Mouse (Mus musculus) forebrain, embryonic 14.5 days (tissue): Measurements from ENCODE around the gene Esrra. TPM values are rescaled to one million over a fixed set of nuclear protein-coding genes. Genes with fewer than 3 reads are reported as not detected.
A peak's percentile ranks its signal among the peaks of the same experiment; 100 is the strongest.

Experiments
- ATAC-seq: fragments of 200-750 bp; cut with Nextera tagmentation; 2 replicates; pipeline ENCODE4 v1.8.0; 2017; ENCODE audit warnings: mild to moderate bottlenecking, moderate library complexity
- DNase-seq: peaks from one replicate; pipeline ENCODE4 v3.0.0-alpha.2; 2015; ENCODE audit warnings: low spot score
- H3K27ac ChIP-seq: fragments of 300-500 bp; sonication (generic); 2 replicates; pipeline ENCODE4 v1.5.1; 2014; ENCODE audit warnings: low read depth, mild to moderate bottlenecking, control low read depth, low read length, moderate library complexity
- H3K27me3 ChIP-seq: fragments of 300-500 bp; sonication (generic); replicated peaks from 2 replicates; pipeline ENCODE4 v1.6.1; 2014; ENCODE audit warnings: low read length, control low read depth, mixed read lengths; ENCODE audit not compliant: control insufficient read depth, insufficient read depth
- H3K36me3 ChIP-seq: fragments of 300-500 bp; sonication (generic); 2 replicates; pipeline ENCODE4 v1.6.1; 2014; ENCODE audit warnings: low read length, control low read depth; ENCODE audit not compliant: control insufficient read depth, insufficient read depth
- H3K4me1 ChIP-seq: fragments of 300-500 bp; sonication (generic); 2 replicates; pipeline ENCODE4 v1.6.1; 2014; ENCODE audit warnings: antibody characterized with exemption, low read length, control low read depth; ENCODE audit not compliant: control insufficient read depth, insufficient read depth
- H3K4me2 ChIP-seq: fragments of 300-500 bp; sonication (generic); 2 replicates; pipeline ENCODE4 v1.6.1; 2014; ENCODE audit warnings: mild to moderate bottlenecking, control low read depth, low read length
- H3K4me3 ChIP-seq: fragments of 300-500 bp; sonication (generic); 2 replicates; pipeline ENCODE4 v1.5.1; 2014; ENCODE audit warnings: low read depth, low read length, control low read depth
- H3K9ac ChIP-seq: fragments of 300-500 bp; sonication (generic); 2 replicates; pipeline ENCODE4 v1.6.1; 2014; ENCODE audit warnings: mild to moderate bottlenecking, low read length, control low read depth, moderate library complexity
- H3K9me3 ChIP-seq: fragments of 300-500 bp; sonication (generic); replicated peaks from 2 replicates; pipeline ENCODE4 v1.6.1; 2016; ENCODE audit warnings: low read length, control low read depth, mixed read lengths; ENCODE audit not compliant: control insufficient read depth
- WGBS: fragments of 180-500 bp; shearing (Covaris S2); extraction: QIAGEN DNeasy Blood & Tissue Kit; methylation state at CpG from one replicate; pipeline ENCODE4 v1.1.7; 2014; 5-methylcytosine and 5-hydroxymethylcytosine counted together
- polyA plus RNA-seq: library from polyadenylated mRNA; unstranded; fragments of >200 nt; fragmentation: Nextera tagmentation; extraction: Ambion mirVana; gene quantifications from 2 replicates; pipeline ENCODE4 v1.2.1, GENCODE M21; 2014

Esrra gene
- 6.3 and 7.0 TPM in 2 replicates for polyA plus RNA-seq

- DNase-seq, result peak; percentile 100
- Histone ChIP-seq H3K36me3 (peaks cover 7% of the 10 kb centered on the region), H3K4me3 (peak within 1 kb of the TSS; percentile 81), H3K9ac (peak within 1 kb of the TSS; percentile 88), H3K27me3 (peaks cover 43% of the 10 kb centered on the region), H3K9me3 (no peaks in the 10 kb centered on the region), H3K27ac (peak within 1 kb of the TSS; percentile 89), H3K4me2 (peak within 1 kb of the TSS; percentile 95), H3K4me1 (peaks cover 19% of the 10 kb centered on the region)
- under 1% methylated on average over 52 of the region's 66 CpGs for WGBS
- peak; percentile 95 for ATAC-seq
Observed at GRCm38 (mm10) chr19:6921647-6922567, at the start of gene Esrra. Gene Esrra (minus strand): TSS chr19:6921813.

GRCm38 (mm10) chr19:6970460-6971085, 49.0 kb upstream of the Esrra start:
- DNase-seq (no peak), ATAC-seq (no peak)
- Histone ChIP-seq H3K4me2 (peak overlapping the region; percentile 46), H3K27me3 (no peaks in the 10 kb centered on the region), H3K9me3 (no peaks in the 10 kb centered on the region), H3K36me3 (no peaks in the 10 kb centered on the region), H3K9ac (0 out of 2 replicates have a peak overlapping the region, but pooled peaks have one; percentile 51), H3K27ac (no peak overlapping the region), H3K4me3 (peak overlapping the region; percentile 8; the same call in 1 of the 2 replicates), H3K4me1 (peaks cover 10% of the 10 kb centered on the region)
- 14% methylated on average over 11 of the region's 11 CpGs for WGBS

GRCm38 (mm10) chr19:6969665-6970381, 48.2 kb upstream of the Esrra start:
- Histone ChIP-seq H3K27me3 (no peaks in the 10 kb centered on the region), H3K4me1 (peaks cover 10% of the 10 kb centered on the region), H3K36me3 (no peaks in the 10 kb centered on the region), H3K4me3 (peak overlapping the region; percentile 33), H3K27ac (no peak overlapping the region), H3K9me3 (no peaks in the 10 kb centered on the region), H3K4me2 (peak overlapping the region; percentile 46), H3K9ac (peak overlapping the region; percentile 51; the same call in 1 of the 2 replicates)
- peak; percentile 49 for DNase-seq
- ATAC-seq, result peak; percentile 22
- WGBS, result under 1% methylated on average over 55 of the region's 55 CpGs

- WGBS, result 4% methylated on average over 20 of the region's 20 CpGs
- H3K27me3 ChIP-seq, result no peaks in the 10 kb centered on the region
- H3K36me3 ChIP-seq, result no peaks in the 10 kb centered on the region
- peak overlapping the region; percentile 46 for H3K4me2 ChIP-seq
- H3K9ac ChIP-seq, result peak overlapping the region; percentile 51; the same call in 1 of the 2 replicates
- peaks cover 10% of the 10 kb centered on the region for H3K4me1 ChIP-seq
- DNase-seq, result no peak
- H3K27ac ChIP-seq, result no peak overlapping the region
- no peaks in the 10 kb centered on the region for H3K9me3 ChIP-seq
- peak overlapping the region; percentile 33 for H3K4me3 ChIP-seq
- ATAC-seq, result no peak
Observed at GRCm38 (mm10) chr19:6969291-6969664, 47.7 kb upstream of the Esrra start.

GRCm38 (mm10) chr19:6968491-6969271, 47.1 kb upstream of the Esrra start:
- ATAC-seq (no peak), DNase-seq (no peak)
- Histone ChIP-seq H3K4me3 (peak overlapping the region; percentile 33), H3K36me3 (no peaks in the 10 kb centered on the region), H3K4me1 (peaks cover 10% of the 10 kb centered on the region), H3K9me3 (no peaks in the 10 kb centered on the region), H3K9ac (no peak overlapping the region), H3K4me2 (peak overlapping the region; percentile 46), H3K27ac (no peak overlapping the region), H3K27me3 (no peaks in the 10 kb centered on the region)
- 13% methylated on average over 15 of the region's 15 CpGs for WGBS

- no peak for ATAC-seq
- 87% methylated on average over 10 of the region's 10 CpGs for WGBS
Observed at GRCm38 (mm10) chr19:6956461-6956860, 34.8 kb upstream of the Esrra start.

GRCm38 (mm10) chr19:6955424-6955823, 33.8 kb upstream of the Esrra start:
- DNase-seq (no peak), ATAC-seq (no peak)
- H3K27ac ChIP-seq, result no peak overlapping the region
- no peaks in the 10 kb centered on the region for H3K27me3 ChIP-seq
- H3K4me1 ChIP-seq, result peaks cover 8% of the 10 kb centered on the region
- H3K4me3 ChIP-seq, result no peak overlapping the region
- WGBS, result 88% methylated on average over 7 of the region's 7 CpGs
- H3K9ac ChIP-seq, result no peak overlapping the region
- H3K4me2 ChIP-seq, result no peak overlapping the region
- H3K36me3 ChIP-seq, result peaks cover 12% of the 10 kb centered on the region; the same call in 1 of the 2 replicates
- no peaks in the 10 kb centered on the region for H3K9me3 ChIP-seq

More at GRCm38 (mm10) chr19:6956461-6956860, 34.8 kb upstream of the Esrra start:
- H3K27me3 ChIP-seq, result no peaks in the 10 kb centered on the region
- H3K4me3 ChIP-seq, result no peak overlapping the region
- no peak overlapping the region for H3K9ac ChIP-seq
- no peak overlapping the region for H3K27ac ChIP-seq
- no peak overlapping the region for H3K4me2 ChIP-seq
- no peak for DNase-seq
- H3K9me3 ChIP-seq, result no peaks in the 10 kb centered on the region
- peaks cover 8% of the 10 kb centered on the region for H3K4me1 ChIP-seq
- peaks cover 12% of the 10 kb centered on the region; the same call in 1 of the 2 replicates for H3K36me3 ChIP-seq

- Histone ChIP-seq H3K36me3 (peaks cover 12% of the 10 kb centered on the region; the same call in 1 of the 2 replicates), H3K27ac (no peak overlapping the region), H3K4me2 (no peak overlapping the region), H3K9me3 (no peaks in the 10 kb centered on the region), H3K4me3 (no peak overlapping the region), H3K4me1 (peaks cover 12% of the 10 kb centered on the region), H3K27me3 (no peaks in the 10 kb centered on the region), H3K9ac (no peak overlapping the region)
- WGBS, result 58% methylated on average over 9 of the region's 9 CpGs
- ATAC-seq, result no peak
- no peak for DNase-seq
Observed at GRCm38 (mm10) chr19:6954046-6954445, 32.4 kb upstream of the Esrra start.
